Mouse (Mus musculus): Measurements from ENCODE around the gene Ddx28. TPM values are rescaled to one million over a fixed set of nuclear protein-coding genes. Genes with fewer than 3 reads are reported as not detected.

Ddx28 gene
- polyA plus RNA-seq, 1 experiment from 2014 or later = 22.9 TPM

GRCm38 (mm10) chr8:106047854-106048630, 36.4 kb upstream of the Ddx28 start:
- no peak overlapping the region for H3K4me3 ChIP-seq (replicated peaks)

DNA sequence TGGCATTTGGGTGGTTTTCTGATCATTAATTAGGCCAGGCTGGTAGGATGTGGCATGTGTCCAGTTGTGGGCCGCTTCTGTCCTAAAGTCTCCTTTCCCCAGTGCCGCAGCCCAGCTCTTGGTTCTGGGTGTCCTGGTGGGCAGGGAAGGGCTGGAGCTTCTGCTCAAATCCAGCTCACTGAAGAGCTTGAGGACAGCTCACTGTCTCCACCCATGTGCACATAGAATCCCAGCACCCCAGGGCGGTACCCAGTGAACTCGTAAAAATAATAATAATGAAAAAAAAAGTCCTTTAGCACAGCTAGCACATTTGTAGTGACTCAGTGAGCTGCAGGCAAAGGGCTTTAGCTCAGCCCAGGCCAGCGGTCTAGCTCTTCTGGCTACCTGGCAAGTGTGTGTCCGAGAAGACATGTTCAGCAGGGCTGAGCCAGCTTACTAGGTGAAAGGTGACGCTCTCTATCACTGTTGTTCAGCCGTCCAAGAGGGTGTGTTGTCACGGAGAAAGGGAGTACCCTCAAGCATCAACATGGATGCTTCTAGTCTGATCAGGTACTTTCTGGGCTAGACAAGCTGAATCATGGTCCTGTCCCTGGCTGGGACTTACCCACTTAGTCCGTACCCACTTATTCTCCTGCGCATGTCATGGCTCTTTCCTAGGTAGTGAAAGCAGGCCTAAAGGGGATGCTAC, 35.3 kb upstream of the Ddx28 start:
- H3K27me3 ChIP-seq = no peaks in the 10 kb centered on the region
- no peak overlapping the region for H3K27ac ChIP-seq
- H3K4me2 ChIP-seq = no peak overlapping the region
- no peaks in the 10 kb centered on the region for H3K9me3 ChIP-seq
- H3K36me3 ChIP-seq = peaks cover 46% of the 10 kb centered on the region
- WGBS = 90% methylated on average over 11 of the region's 11 CpGs
- no peaks in the 10 kb centered on the region for H3K4me1 ChIP-seq (replicated peaks)
- H3K9ac ChIP-seq (replicated peaks) = no peak overlapping the region
- ATAC-seq (ENCODE audit: insufficient number of reproducible peaks, insufficient read depth, low FRiP score, low TSS enrichment, low read depth) = no peak
- H3K4me3 ChIP-seq (replicated peaks) = no peak overlapping the region

More at GRCm38 (mm10) chr8:106047854-106048630, 36.4 kb upstream of the Ddx28 start:
- no peaks in the 10 kb centered on the region for H3K4me1 ChIP-seq (replicated peaks)
- no peaks in the 10 kb centered on the region for H3K9me3 ChIP-seq
- no peak overlapping the region for H3K4me2 ChIP-seq
- WGBS = 83% methylated on average over 5 of the region's 5 CpGs
- H3K9ac ChIP-seq (replicated peaks) = no peak overlapping the region
- no peak for ATAC-seq (ENCODE audit: insufficient number of reproducible peaks, insufficient read depth, low FRiP score, low TSS enrichment, low read depth)
- no peak overlapping the region for H3K27ac ChIP-seq
- H3K27me3 ChIP-seq = no peaks in the 10 kb centered on the region
- H3K36me3 ChIP-seq = peaks cover 54% of the 10 kb centered on the region

GRCm38 (mm10) chr8:106044151-106044550, 32.5 kb upstream of the Ddx28 start:
- ATAC-seq (ENCODE audit: insufficient number of reproducible peaks, insufficient read depth, low FRiP score, low TSS enrichment, low read depth) = no peak
- WGBS = 79% methylated on average over 3 of the region's 3 CpGs

DNA sequence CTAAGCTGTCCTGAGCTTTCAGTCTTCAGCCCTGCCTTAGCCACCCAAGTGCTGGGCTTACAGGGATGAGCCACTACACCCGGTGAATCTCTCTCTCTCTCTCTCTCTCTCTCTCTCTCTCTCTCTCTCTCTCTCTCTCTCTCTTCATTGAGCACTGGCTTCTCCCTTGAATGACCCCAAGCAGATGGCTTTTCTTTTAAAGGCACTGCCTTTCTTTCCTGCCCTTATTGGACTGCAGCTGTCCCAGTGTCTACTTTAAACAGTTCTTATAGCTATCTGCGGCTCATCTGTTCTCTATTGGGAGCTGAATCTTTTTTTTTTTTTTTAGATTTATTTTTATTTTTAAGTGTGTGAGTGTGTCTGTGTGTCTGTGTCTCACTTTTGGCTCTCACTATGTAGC, 31.4 kb upstream of the Ddx28 start:
- Histone ChIP-seq H3K9ac (replicated peaks) (no peak overlapping the region), H3K27ac (no peak overlapping the region), H3K4me1 (replicated peaks) (no peaks in the 10 kb centered on the region), H3K27me3 (no peaks in the 10 kb centered on the region), H3K4me3 (replicated peaks) (no peak overlapping the region), H3K4me2 (no peak overlapping the region), H3K36me3 (peaks cover 20% of the 10 kb centered on the region), H3K9me3 (no peaks in the 10 kb centered on the region)
- 94% methylated on average over 2 of the region's 2 CpGs for WGBS
- ATAC-seq (ENCODE audit: insufficient number of reproducible peaks, insufficient read depth, low FRiP score, low TSS enrichment, low read depth) = no peak

More at GRCm38 (mm10) chr8:106044151-106044550, 32.5 kb upstream of the Ddx28 start:
- Histone ChIP-seq H3K27me3 (no peaks in the 10 kb centered on the region), H3K4me2 (no peak overlapping the region), H3K36me3 (peaks cover 25% of the 10 kb centered on the region), H3K4me3 (replicated peaks) (no peak overlapping the region), H3K27ac (no peak overlapping the region), H3K4me1 (replicated peaks) (no peaks in the 10 kb centered on the region), H3K9ac (replicated peaks) (no peak overlapping the region), H3K9me3 (no peaks in the 10 kb centered on the region)

- 75% methylated on average over 4 of the region's 4 CpGs for WGBS
- Histone ChIP-seq H3K27me3 (no peaks in the 10 kb centered on the region), H3K4me2 (no peak overlapping the region), H3K36me3 (peaks cover 21% of the 10 kb centered on the region), H3K4me1 (replicated peaks) (no peaks in the 10 kb centered on the region), H3K9me3 (no peaks in the 10 kb centered on the region), H3K4me3 (replicated peaks) (no peak overlapping the region), H3K27ac (no peak overlapping the region), H3K9ac (replicated peaks) (no peak overlapping the region)
- no peak for ATAC-seq (ENCODE audit: insufficient number of reproducible peaks, insufficient read depth, low FRiP score, low TSS enrichment, low read depth)
Measured at GRCm38 (mm10) chr8:106040218-106040617, 28.5 kb upstream of the Ddx28 start.

GRCm38 (mm10) chr8:106039605-106040004, 27.9 kb upstream of the Ddx28 start:
- Histone ChIP-seq H3K9me3 (no peaks in the 10 kb centered on the region), H3K4me1 (replicated peaks) (no peaks in the 10 kb centered on the region), H3K27ac (no peak overlapping the region), H3K4me2 (no peak overlapping the region), H3K27me3 (no peaks in the 10 kb centered on the region), H3K9ac (replicated peaks) (no peak overlapping the region), H3K4me3 (replicated peaks) (no peak overlapping the region), H3K36me3 (peaks cover 15% of the 10 kb centered on the region)
- WGBS = 86% methylated on average over 4 of the region's 4 CpGs
- ATAC-seq (ENCODE audit: insufficient number of reproducible peaks, insufficient read depth, low FRiP score, low TSS enrichment, low read depth) = no peak

GRCm38 (mm10) chr8:106038721-106039120, 27.0 kb upstream of the Ddx28 start:
- Histone ChIP-seq H3K9ac (replicated peaks) (no peak overlapping the region), H3K4me1 (replicated peaks) (no peaks in the 10 kb centered on the region), H3K9me3 (no peaks in the 10 kb centered on the region), H3K27me3 (no peaks in the 10 kb centered on the region), H3K4me3 (replicated peaks) (no peak overlapping the region), H3K27ac (no peak overlapping the region), H3K36me3 (peaks cover 13% of the 10 kb centered on the region), H3K4me2 (no peak overlapping the region)
- 91% methylated on average over 10 of the region's 10 CpGs for WGBS
- no peak for ATAC-seq (ENCODE audit: insufficient number of reproducible peaks, insufficient read depth, low FRiP score, low TSS enrichment, low read depth)

DNA sequence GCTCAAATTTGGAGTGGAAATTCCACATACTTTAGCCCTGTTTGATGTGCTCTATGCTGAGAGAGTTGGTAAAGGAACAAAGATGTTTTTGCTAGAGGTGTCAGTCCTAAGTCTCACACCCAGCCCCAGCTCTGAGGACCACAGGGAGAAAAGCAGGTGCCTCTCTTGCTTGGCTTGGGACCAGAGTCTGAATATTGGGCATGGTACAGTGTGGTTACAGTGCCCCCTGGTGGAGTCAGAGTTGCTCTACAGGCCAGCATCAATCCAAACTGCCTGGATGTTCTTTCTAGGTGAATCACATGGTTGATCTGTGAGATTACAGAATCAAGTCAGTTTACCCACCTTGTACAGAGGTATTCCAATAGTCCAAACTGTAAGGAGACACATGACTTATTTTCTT, 10.8 kb upstream of the Ddx28 start:
- H3K4me2 ChIP-seq = no peak overlapping the region
- peaks cover 35% of the 10 kb centered on the region; the same call in 1 of the 2 replicates for H3K36me3 ChIP-seq
- H3K4me1 ChIP-seq (replicated peaks) = no peaks in the 10 kb centered on the region
- H3K27me3 ChIP-seq = no peaks in the 10 kb centered on the region
- no peak overlapping the region for H3K27ac ChIP-seq
- no peak overlapping the region for H3K4me3 ChIP-seq (replicated peaks)
- no peaks in the 10 kb centered on the region for H3K9me3 ChIP-seq
- no peak overlapping the region for H3K9ac ChIP-seq (replicated peaks)
- ATAC-seq (ENCODE audit: insufficient number of reproducible peaks, insufficient read depth, low FRiP score, low TSS enrichment, low read depth) = no peak

GRCm38 (mm10) chr8:106018039-106018438, 6.4 kb upstream of the Ddx28 start:
- Histone ChIP-seq H3K4me1 (replicated peaks) (no peaks in the 10 kb centered on the region), H3K4me2 (no peak overlapping the region), H3K27me3 (no peaks in the 10 kb centered on the region), H3K9me3 (no peaks in the 10 kb centered on the region), H3K27ac (no peak overlapping the region), H3K36me3 (peaks cover 28% of the 10 kb centered on the region), H3K9ac (replicated peaks) (no peak overlapping the region), H3K4me3 (replicated peaks) (no peak overlapping the region)
- 92% methylated on average over 3 of the region's 3 CpGs for WGBS
- no peak for ATAC-seq (ENCODE audit: insufficient number of reproducible peaks, insufficient read depth, low FRiP score, low TSS enrichment, low read depth)

DNA sequence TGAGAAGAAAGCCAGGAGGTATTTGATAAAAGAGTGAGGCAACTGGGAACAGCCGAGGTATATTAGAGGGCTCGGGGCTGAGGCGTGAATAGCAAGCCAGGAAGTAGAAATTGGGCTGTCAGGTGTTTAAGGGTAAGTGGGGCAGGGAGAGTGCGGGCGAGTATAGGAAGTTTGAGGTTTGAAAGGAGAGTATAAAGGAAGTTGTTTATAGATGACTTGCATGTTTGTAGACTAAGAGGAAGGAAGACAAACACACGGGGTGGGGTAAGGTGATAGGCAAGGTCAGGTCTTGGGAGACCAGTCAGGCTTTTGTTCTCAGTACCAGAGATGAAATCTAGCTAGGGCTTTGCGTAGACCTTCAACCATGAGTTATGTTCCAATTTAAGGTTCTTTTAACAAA, 5.4 kb upstream of the Ddx28 start:
- Histone ChIP-seq H3K4me3 (replicated peaks) (no peak overlapping the region), H3K4me2 (no peak overlapping the region), H3K9ac (replicated peaks) (no peak overlapping the region), H3K27ac (no peak overlapping the region), H3K9me3 (no peaks in the 10 kb centered on the region), H3K27me3 (no peaks in the 10 kb centered on the region), H3K4me1 (replicated peaks) (no peaks in the 10 kb centered on the region), H3K36me3 (peaks cover 28% of the 10 kb centered on the region)
- no peak for ATAC-seq (ENCODE audit: insufficient number of reproducible peaks, insufficient read depth, low FRiP score, low TSS enrichment, low read depth)
- WGBS = 91% methylated on average over 7 of the region's 7 CpGs

GRCm38 (mm10) chr8:106016284-106016683, 4.6 kb upstream of the Ddx28 start:
- WGBS = 92% methylated on average over 6 of the region's 6 CpGs
- H3K4me2 ChIP-seq = no peak overlapping the region
- peaks cover 28% of the 10 kb centered on the region for H3K36me3 ChIP-seq
- H3K4me1 ChIP-seq (replicated peaks) = peaks cover 3% of the 10 kb centered on the region
- H3K4me3 ChIP-seq (replicated peaks) = no peak overlapping the region
- ATAC-seq (ENCODE audit: insufficient number of reproducible peaks, insufficient read depth, low FRiP score, low TSS enrichment, low read depth) = no peak
- no peaks in the 10 kb centered on the region for H3K27me3 ChIP-seq
- no peak overlapping the region for H3K27ac ChIP-seq
- no peaks in the 10 kb centered on the region for H3K9me3 ChIP-seq
- H3K9ac ChIP-seq (replicated peaks) = no peak overlapping the region
